Mouse (Mus musculus): ENCODE measurements around the gene Slc38a8.

- TF ChIP-seq CTCF (IDR thresholded peaks at IDR 0.05; ENCODE audit: control insufficient read depth, insufficient read depth, insufficient replicate concordance, low read depth, low read length) (no peak), POLR2A (IDR thresholded peaks at IDR 0.05; ENCODE audit: control insufficient read depth, low read depth, low read length) (no peak)
Measured at GRCm38 (mm10) chr8:119548560-119549113, 47.1 kb upstream of the Slc38a8 start.
